Mouse (Mus musculus): ENCODE data around the gene Zfp57. TPM values are rescaled to one million over a fixed set of nuclear protein-coding genes. Genes with fewer than 3 reads are reported as not detected.
A peak's percentile ranks its signal among the peaks of the same experiment; 100 is the strongest.

Gene Zfp57
- polyA plus RNA-seq, 1 experiment, result 14.2 TPM

GRCm38 (mm10) chr17:37028212-37028611, 27.2 kb downstream of the Zfp57 start:
- no peaks in the 10 kb centered on the region for H3K79me2 ChIP-seq (ENCODE audit: control insufficient read depth, insufficient read depth)
- peak overlapping the region; percentile 48 for H3K4me2 ChIP-seq (ENCODE audit: low read depth)
- H3ac ChIP-seq (ENCODE audit: control insufficient read depth, insufficient read length), result no peak overlapping the region
- peaks cover 5% of the 10 kb centered on the region for H3K36me3 ChIP-seq (ENCODE audit: control insufficient read depth, insufficient read depth)
- TF ChIP-seq SRF (IDR thresholded peaks at IDR 0.05; ENCODE audit: control insufficient read depth, insufficient read length, low read depth) (no peak), POLR2AphosphoS2 (IDR thresholded peaks at IDR 0.05; ENCODE audit: insufficient read length, low read depth) (no peak), REST (IDR thresholded peaks at IDR 0.05; ENCODE audit: insufficient read depth, insufficient read length) (no peak), POLR2A (IDR thresholded peaks at IDR 0.05; ENCODE audit: insufficient read length, low read depth) (no peak), MYOD1 (IDR thresholded peaks at IDR 0.05; ENCODE audit: control insufficient read depth in 1 of 3, insufficient read length in 2 of 3, low read depth in 2 of 3) (no peak), CEBPB (IDR thresholded peaks at IDR 0.05; ENCODE audit: insufficient read depth, poor library complexity, severe bottlenecking) (no peak), USF1 (IDR thresholded peaks at IDR 0.05; ENCODE audit: low read depth) (no peak)
- H3K4me3 ChIP-seq, result peak overlapping the region; percentile 24
- H3K27me3 ChIP-seq (ENCODE audit: control insufficient read depth, insufficient read depth, insufficient read length), result no peaks in the 10 kb centered on the region

- TF ChIP-seq MYOD1 (IDR thresholded peaks at IDR 0.05; ENCODE audit: control insufficient read depth in 1 of 3, insufficient read length in 2 of 3, low read depth in 2 of 3) (peak in 1 of 3 experiments; percentile 68), TCF3 (IDR thresholded peaks at IDR 0.05; ENCODE audit: insufficient read length, low read depth) (no peak), MYOG (IDR thresholded peaks at IDR 0.05; ENCODE audit: control insufficient read depth in 1 of 3, insufficient read depth in 1 of 3, insufficient read length in 2 of 3, low read depth in 2 of 3) (peak; percentile 35 to 77 (median 63)), TCF12 (IDR thresholded peaks at IDR 0.05; ENCODE audit: insufficient read depth, poor library complexity, severe bottlenecking) (peak; percentile 28)
- no peak overlapping the region for H3ac ChIP-seq (ENCODE audit: control insufficient read depth, insufficient read length)
- peak overlapping the region; percentile 24 for H3K4me3 ChIP-seq
- H3K27me3 ChIP-seq (ENCODE audit: control insufficient read depth, insufficient read depth, insufficient read length), result no peaks in the 10 kb centered on the region
- no peaks in the 10 kb centered on the region for H3K79me2 ChIP-seq (ENCODE audit: control insufficient read depth, insufficient read depth)
- H3K4me2 ChIP-seq (ENCODE audit: low read depth), result peak overlapping the region; percentile 48
- peaks cover 5% of the 10 kb centered on the region for H3K36me3 ChIP-seq (ENCODE audit: control insufficient read depth, insufficient read depth)
Observed at GRCm38 (mm10) chr17:37028683-37029120, 27.7 kb downstream of the Zfp57 start.

GRCm38 (mm10) chr17:37029162-37029561, 28.2 kb downstream of the Zfp57 start:
- H3K79me2 ChIP-seq (ENCODE audit: control insufficient read depth, insufficient read depth), result no peaks in the 10 kb centered on the region
- H3ac ChIP-seq (ENCODE audit: control insufficient read depth, insufficient read length), result no peak overlapping the region
- TF ChIP-seq E2F4 (IDR thresholded peaks at IDR 0.05; ENCODE audit: insufficient read depth) (no peak), TCF3 (IDR thresholded peaks at IDR 0.05; ENCODE audit: insufficient read length, low read depth) (no peak), MYOG (IDR thresholded peaks at IDR 0.05; ENCODE audit: control insufficient read depth in 1 of 3, insufficient read depth in 1 of 3, insufficient read length in 2 of 3, low read depth in 2 of 3) (no peak), MYOD1 (IDR thresholded peaks at IDR 0.05; ENCODE audit: control insufficient read depth in 1 of 3, insufficient read length in 2 of 3, low read depth in 2 of 3) (no peak), MAX (IDR thresholded peaks at IDR 0.05; ENCODE audit: low read depth) (no peak), SRF (IDR thresholded peaks at IDR 0.05; ENCODE audit: control insufficient read depth, insufficient read length, low read depth) (no peak)
- H3K36me3 ChIP-seq (ENCODE audit: control insufficient read depth, insufficient read depth), result peaks cover 5% of the 10 kb centered on the region
- H3K4me3 ChIP-seq, result peak overlapping the region; percentile 24
- peak overlapping the region; percentile 48 for H3K4me2 ChIP-seq (ENCODE audit: low read depth)
- no peaks in the 10 kb centered on the region for H3K27me3 ChIP-seq (ENCODE audit: control insufficient read depth, insufficient read depth, insufficient read length)

- TF ChIP-seq POLR2A (IDR thresholded peaks at IDR 0.05; ENCODE audit: insufficient read length, low read depth), result no peak
- TF ChIP-seq TCF12 (IDR thresholded peaks at IDR 0.05; ENCODE audit: insufficient read depth, poor library complexity, severe bottlenecking), result no peak
- TF ChIP-seq MYOG (IDR thresholded peaks at IDR 0.05; ENCODE audit: control insufficient read depth in 1 of 3, insufficient read depth in 1 of 3, insufficient read length in 2 of 3, low read depth in 2 of 3), result no peak
- TF ChIP-seq MYOD1 (IDR thresholded peaks at IDR 0.05; ENCODE audit: control insufficient read depth in 1 of 3, insufficient read length in 2 of 3, low read depth in 2 of 3), result peak in 1 of 3 experiments; percentile 47
- no peaks in the 10 kb centered on the region for H3K27me3 ChIP-seq (ENCODE audit: control insufficient read depth, insufficient read depth, insufficient read length)
- H3K4me2 ChIP-seq (ENCODE audit: low read depth), result no peak overlapping the region
- H3ac ChIP-seq (ENCODE audit: control insufficient read depth, insufficient read length), result no peak overlapping the region
- H3K4me3 ChIP-seq, result no peak overlapping the region
- no peaks in the 10 kb centered on the region for H3K79me2 ChIP-seq (ENCODE audit: control insufficient read depth, insufficient read depth)
- no peaks in the 10 kb centered on the region for H3K36me3 ChIP-seq (ENCODE audit: control insufficient read depth, insufficient read depth)
Observed at GRCm38 (mm10) chr17:37039127-37039894, 38.3 kb downstream of the Zfp57 start.

- Histone ChIP-seq H3K27me3 (ENCODE audit: control insufficient read depth, insufficient read depth, insufficient read length) (no peaks in the 10 kb centered on the region), H3K4me3 (peak overlapping the region; percentile 47), H3K36me3 (ENCODE audit: control insufficient read depth, insufficient read depth) (no peaks in the 10 kb centered on the region), H3K79me2 (ENCODE audit: control insufficient read depth, insufficient read depth) (no peaks in the 10 kb centered on the region), H3K4me2 (ENCODE audit: low read depth) (peak overlapping the region; percentile 73), H3ac (ENCODE audit: control insufficient read depth, insufficient read length) (no peak overlapping the region)
- TF ChIP-seq POLR2AphosphoS2 (IDR thresholded peaks at IDR 0.05; ENCODE audit: insufficient read length, low read depth) (no peak), POLR2A (IDR thresholded peaks at IDR 0.05; ENCODE audit: insufficient read length, low read depth) (no peak), MYOG (IDR thresholded peaks at IDR 0.05; ENCODE audit: control insufficient read depth in 1 of 3, insufficient read depth in 1 of 3, insufficient read length in 2 of 3, low read depth in 2 of 3) (no peak), MYOD1 (IDR thresholded peaks at IDR 0.05; ENCODE audit: control insufficient read depth in 1 of 3, insufficient read length in 2 of 3, low read depth in 2 of 3) (no peak), MAX (IDR thresholded peaks at IDR 0.05; ENCODE audit: low read depth) (no peak), SRF (IDR thresholded peaks at IDR 0.05; ENCODE audit: control insufficient read depth, insufficient read length, low read depth) (no peak), TCF3 (IDR thresholded peaks at IDR 0.05; ENCODE audit: insufficient read length, low read depth) (no peak)
Observed at GRCm38 (mm10) chr17:37044651-37045244, 43.8 kb downstream of the Zfp57 start.
